Mouse (Mus musculus) ES-Bruce4 (cell line): ENCODE measurements around the gene Hspa4. TPM values are rescaled to one million over a fixed set of nuclear protein-coding genes. Genes with fewer than 3 reads are reported as not detected.
A peak's percentile ranks its signal among the peaks of the same experiment; 100 is the strongest.

Experiments used
- H3K27ac ChIP-seq: 2 replicates; pipeline ENCODE4 v1.5.1; 2012; ENCODE audit warnings: low read length, inconsistent platforms; ENCODE audit not compliant: insufficient read depth
- H3K27me3 ChIP-seq: 2 replicates; pipeline ENCODE4 v1.6.1; 2012; ENCODE audit warnings: mild to moderate bottlenecking, low read length, inconsistent platforms; ENCODE audit not compliant: control insufficient read depth, poor library complexity, insufficient read depth, severe bottlenecking
- H3K36me3 ChIP-seq: 2 replicates; pipeline ENCODE4 v1.6.1; 2012; ENCODE audit warnings: inconsistent platforms, mild to moderate bottlenecking, low read length, moderate library complexity; ENCODE audit not compliant: control insufficient read depth, poor library complexity, insufficient read depth, severe bottlenecking
- H3K4me1 ChIP-seq: one replicate; pipeline ENCODE4 v1.8.1; 2011; ENCODE audit warnings: low read length; ENCODE audit not compliant: control insufficient read depth, insufficient read depth
- H3K4me3 ChIP-seq: 2 replicates; pipeline ENCODE4 v1.5.1; 2011; ENCODE audit warnings: low read depth, mild to moderate bottlenecking, low read length
- H3K9ac ChIP-seq: 2 replicates; pipeline ENCODE4 v1.6.1; 2012; ENCODE audit warnings: low read depth, mild to moderate bottlenecking, inconsistent platforms; ENCODE audit not compliant: poor library complexity, severe bottlenecking
- H3K9me3 ChIP-seq: replicated peaks from 2 replicates; pipeline ENCODE4 v1.6.1; 2012; ENCODE audit warnings: mild to moderate bottlenecking, low read length, inconsistent platforms; ENCODE audit not compliant: control insufficient read depth, poor library complexity, insufficient read depth, severe bottlenecking
- CTCF ChIP-seq: IDR thresholded peaks from one replicate; pipeline ENCODE4 v1.8.1; 2011; ENCODE audit warnings: low read depth, low read length
- EP300 ChIP-seq: IDR thresholded peaks from 2 replicates; pipeline ENCODE4 v1.6.1; 2011; ENCODE audit warnings: low read depth, low read length; ENCODE audit not compliant: insufficient read depth
- POLR2A ChIP-seq: IDR thresholded peaks from one replicate; pipeline ENCODE4 v1.8.1; 2011; ENCODE audit warnings: low read length; ENCODE audit not compliant: insufficient read depth
- polyA plus RNA-seq: library from polyadenylated mRNA; stranded (reverse); fragments of >200 nt; gene quantifications from 2 replicates; pipeline ENCODE4 v1.2.4, GENCODE M21; 2011; ENCODE audit warnings: low read depth; ENCODE audit not compliant: missing spikeins, insufficient read depth, insufficient read length

The Hspa4 gene
- polyA plus RNA-seq, 1 experiment: 634 TPM

DNA sequence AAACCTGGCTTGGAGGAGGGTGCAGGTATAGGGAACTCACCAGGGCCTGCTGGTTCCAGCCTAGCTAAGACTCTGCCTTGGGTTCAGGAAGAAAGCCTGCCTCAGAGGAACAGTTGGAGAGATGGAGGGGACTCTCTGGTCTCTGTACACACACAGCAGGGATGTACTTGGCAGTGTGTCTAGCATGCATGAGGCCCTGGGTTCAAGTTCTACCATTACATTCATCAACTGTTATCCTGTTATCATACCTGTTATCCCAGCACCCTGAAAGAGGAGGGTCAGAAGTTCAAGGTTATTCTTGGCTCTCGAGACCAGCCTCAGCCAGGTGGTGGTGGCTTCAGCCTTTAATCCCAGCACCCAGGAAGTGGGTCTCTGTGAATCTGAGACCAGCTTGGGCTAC, 36.7 kb upstream of the Hspa4 start:
- no peak for TF ChIP-seq EP300
- TF ChIP-seq POLR2A: no peak
- no peak for TF ChIP-seq CTCF
- no peak overlapping the region for H3K27ac ChIP-seq
- H3K9ac ChIP-seq: no peak overlapping the region
- H3K4me1 ChIP-seq: peaks cover 6% of the 10 kb centered on the region
- no peaks in the 10 kb centered on the region for H3K27me3 ChIP-seq
- H3K4me3 ChIP-seq: no peak overlapping the region
- H3K36me3 ChIP-seq: peaks cover 18% of the 10 kb centered on the region
- H3K9me3 ChIP-seq: no peaks in the 10 kb centered on the region

GRCm38 (mm10) chr11:53336182-53336571, 35.9 kb upstream of the Hspa4 start:
- Histone ChIP-seq H3K27me3 (no peaks in the 10 kb centered on the region), H3K4me3 (no peak overlapping the region), H3K36me3 (peaks cover 24% of the 10 kb centered on the region), H3K9ac (no peak overlapping the region), H3K4me1 (peaks cover 6% of the 10 kb centered on the region), H3K9me3 (no peaks in the 10 kb centered on the region), H3K27ac (0 out of 2 replicates have a peak overlapping the region, but pooled peaks have one; percentile 17)
- TF ChIP-seq POLR2A (no peak), CTCF (no peak)

- H3K27ac ChIP-seq: peak overlapping the region; percentile 63; the same call in 1 of the 2 replicates
- no peak overlapping the region for H3K9ac ChIP-seq
- no peaks in the 10 kb centered on the region for H3K9me3 ChIP-seq
- H3K27me3 ChIP-seq: no peaks in the 10 kb centered on the region
- H3K36me3 ChIP-seq: peaks cover 28% of the 10 kb centered on the region
- no peak overlapping the region for H3K4me3 ChIP-seq
- TF ChIP-seq EP300 (0 out of 2 replicates have a peak, but pooled peaks have one; percentile 32), CTCF (no peak), POLR2A (no peak)
- peaks cover 6% of the 10 kb centered on the region for H3K4me1 ChIP-seq
Measured at GRCm38 (mm10) chr11:53335505-53336181, 35.4 kb upstream of the Hspa4 start.

- no peaks in the 10 kb centered on the region for H3K27me3 ChIP-seq
- no peak overlapping the region for H3K9ac ChIP-seq
- no peak overlapping the region for H3K27ac ChIP-seq
- H3K9me3 ChIP-seq: no peaks in the 10 kb centered on the region
- TF ChIP-seq POLR2A: no peak
- TF ChIP-seq EP300: no peak
- peaks cover 55% of the 10 kb centered on the region for H3K36me3 ChIP-seq
- peaks cover 6% of the 10 kb centered on the region for H3K4me1 ChIP-seq
- no peak overlapping the region for H3K4me3 ChIP-seq
Measured at GRCm38 (mm10) chr11:53332076-53332680, 31.9 kb upstream of the Hspa4 start.

DNA sequence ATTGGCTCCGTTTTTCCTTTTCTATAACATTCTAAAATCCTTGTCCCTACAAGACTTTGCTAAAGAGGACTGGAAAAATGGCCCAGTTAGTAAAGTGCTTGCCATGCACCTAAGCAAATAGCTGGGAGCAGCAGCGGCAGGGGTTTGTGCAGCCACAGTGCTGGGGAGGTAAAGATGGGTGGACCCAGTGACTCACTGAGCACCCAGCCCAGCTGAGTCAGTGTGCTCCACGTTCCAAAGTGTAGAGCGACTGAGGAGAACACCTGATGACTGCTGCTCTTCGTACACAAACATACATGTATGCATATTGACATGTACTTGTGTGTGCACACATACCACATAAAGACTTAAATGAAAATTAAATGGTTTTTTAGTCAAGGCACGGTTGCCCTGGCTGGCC, 30.9 kb upstream of the Hspa4 start:
- no peak for TF ChIP-seq EP300
- no peak for TF ChIP-seq POLR2A
- TF ChIP-seq CTCF: no peak
- Histone ChIP-seq H3K9me3 (no peaks in the 10 kb centered on the region), H3K4me1 (peaks cover 2% of the 10 kb centered on the region), H3K27me3 (no peaks in the 10 kb centered on the region), H3K27ac (no peak overlapping the region), H3K9ac (no peak overlapping the region), H3K36me3 (peaks cover 59% of the 10 kb centered on the region), H3K4me3 (no peak overlapping the region)

- H3K4me3 ChIP-seq: no peak overlapping the region
- peak overlapping the region; percentile 20; the same call in 1 of the 2 replicates for H3K27ac ChIP-seq
- H3K27me3 ChIP-seq: no peaks in the 10 kb centered on the region
- TF ChIP-seq POLR2A: no peak
- TF ChIP-seq EP300: no peak
- TF ChIP-seq CTCF: no peak
- H3K36me3 ChIP-seq: peaks cover 59% of the 10 kb centered on the region
- no peak overlapping the region for H3K9ac ChIP-seq
- H3K9me3 ChIP-seq: no peaks in the 10 kb centered on the region
- H3K4me1 ChIP-seq: peaks cover 2% of the 10 kb centered on the region
Measured at GRCm38 (mm10) chr11:53330325-53330724, 30.1 kb upstream of the Hspa4 start.
